Mouse (Mus musculus): ENCODE data around the gene Thap3.

DNA sequence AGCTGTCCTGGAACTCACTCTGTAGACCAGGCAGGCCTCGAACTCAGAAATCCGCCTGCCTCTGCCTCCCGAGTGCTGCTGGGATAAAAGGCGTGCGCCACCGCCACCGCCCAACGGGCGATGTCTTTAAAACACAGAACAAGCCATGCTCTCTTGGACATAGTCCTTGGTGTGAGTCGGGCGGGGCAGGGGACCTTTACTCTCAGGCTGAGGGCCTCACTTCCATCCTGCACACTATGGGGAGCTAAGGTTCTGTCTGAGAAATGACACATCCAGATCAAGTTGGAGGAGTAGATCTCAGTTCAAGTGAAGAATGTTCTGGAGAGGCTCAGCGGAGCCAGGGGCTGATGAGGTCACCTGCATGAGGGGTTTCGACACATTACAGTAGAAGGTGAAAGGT lies 44.1 kb upstream of the Thap3 start:
- TF ChIP-seq POLR2A (IDR thresholded peaks at IDR 0.05; ENCODE audit: borderline replicate concordance, low read depth, low read length) (no peak), CTCF (IDR thresholded peaks at IDR 0.05; ENCODE audit: low read depth, low read length) (no peak)

All from bone marrow macrophage, adult 2 months (primary cell).